Mouse (Mus musculus) heart, embryonic 14.5 days (tissue): ENCODE data around the gene Med16. TPM values are rescaled to one million over a fixed set of nuclear protein-coding genes. Genes with fewer than 3 reads are reported as not detected.

ENCODE experiments used
- ATAC-seq: fragments of 200-750 bp; cut with Nextera tagmentation; 2 replicates; pipeline ENCODE4 v1.8.0; 2017; ENCODE audit warnings: low read depth, moderate TSS enrichment; ENCODE audit not compliant: insufficient number of reproducible peaks, insufficient read depth, low FRiP score
- H3K27ac ChIP-seq, 2 experiments: fragments of 200-500 bp in 1 of 2; fragments of 300-500 bp in 1 of 2; sonication (generic) in 1 of 2; replicated peaks in 1 of 2; 2 replicates each; pipeline ENCODE4 v1.5.1; 2012 to 2014; ENCODE audit warnings: low read depth in 2 of 2, low read length in 2 of 2, control low read depth in 1 of 2, mild to moderate bottlenecking in 1 of 2, mixed read lengths in 1 of 2; ENCODE audit not compliant: control insufficient read depth in 1 of 2, insufficient read depth in 1 of 2
- H3K27me3 ChIP-seq: fragments of 300-500 bp; sonication (generic); 2 replicates; pipeline ENCODE4 v1.6.1; 2014; ENCODE audit warnings: mild to moderate bottlenecking, low read length, control low read depth; ENCODE audit not compliant: control insufficient read depth, insufficient read depth
- H3K36me3 ChIP-seq: fragments of 300-500 bp; sonication (generic); 2 replicates; pipeline ENCODE4 v1.6.1; 2014; ENCODE audit warnings: mild to moderate bottlenecking, control low read depth, low read length, mixed read lengths; ENCODE audit not compliant: control insufficient read depth, insufficient read depth
- H3K4me1 ChIP-seq, 2 experiments: fragments of 200-500 bp in 1 of 2; fragments of 300-500 bp in 1 of 2; sonication (generic) in 1 of 2; 2 replicates each; pipeline ENCODE4 v1.6.1; 2012 to 2014; ENCODE audit warnings: low read length in 2 of 2, control low read depth in 1 of 2, mixed read lengths in 1 of 2; ENCODE audit not compliant: control insufficient read depth in 2 of 2, insufficient read depth in 2 of 2
- H3K4me2 ChIP-seq: fragments of 300-500 bp; sonication (generic); 2 replicates; pipeline ENCODE4 v1.6.1; 2014; ENCODE audit warnings: mild to moderate bottlenecking, low read length
- H3K4me3 ChIP-seq, 2 experiments: fragments of 200-500 bp in 1 of 2; fragments of 300-500 bp in 1 of 2; sonication (generic) in 1 of 2; 2 replicates each; pipeline ENCODE4 v1.5.1; 2012 to 2014; ENCODE audit warnings: low read length in 2 of 2, mild to moderate bottlenecking in 2 of 2, control low read depth in 1 of 2, low read depth in 1 of 2, moderate library complexity in 1 of 2; ENCODE audit not compliant: control insufficient read depth in 1 of 2, insufficient read depth in 1 of 2
- H3K9ac ChIP-seq: fragments of 300-500 bp; sonication (generic); 2 replicates; pipeline ENCODE4 v1.6.1; 2014; ENCODE audit warnings: mild to moderate bottlenecking, low read length
- H3K9me3 ChIP-seq: fragments of 300-500 bp; sonication (generic); 2 replicates; pipeline ENCODE4 v1.6.1; 2016; ENCODE audit warnings: low read length, control low read depth; ENCODE audit not compliant: control insufficient read depth
- WGBS: fragments of 180-500 bp; shearing (Covaris S2); extraction: QIAGEN DNeasy Blood & Tissue Kit; methylation state at CpG from one replicate; pipeline ENCODE4 v1.1.7; 2014; 5-methylcytosine and 5-hydroxymethylcytosine counted together
- polyA plus RNA-seq: library from polyadenylated mRNA; unstranded; fragments of >200 nt; fragmentation: Nextera tagmentation; extraction: Ambion mirVana; gene quantifications from 2 replicates; pipeline ENCODE4 v1.2.1, GENCODE M21; 2014

Gene Med16
- polyA plus RNA-seq, 1 experiment from 2014 or later, result 34.7 TPM

DNA sequence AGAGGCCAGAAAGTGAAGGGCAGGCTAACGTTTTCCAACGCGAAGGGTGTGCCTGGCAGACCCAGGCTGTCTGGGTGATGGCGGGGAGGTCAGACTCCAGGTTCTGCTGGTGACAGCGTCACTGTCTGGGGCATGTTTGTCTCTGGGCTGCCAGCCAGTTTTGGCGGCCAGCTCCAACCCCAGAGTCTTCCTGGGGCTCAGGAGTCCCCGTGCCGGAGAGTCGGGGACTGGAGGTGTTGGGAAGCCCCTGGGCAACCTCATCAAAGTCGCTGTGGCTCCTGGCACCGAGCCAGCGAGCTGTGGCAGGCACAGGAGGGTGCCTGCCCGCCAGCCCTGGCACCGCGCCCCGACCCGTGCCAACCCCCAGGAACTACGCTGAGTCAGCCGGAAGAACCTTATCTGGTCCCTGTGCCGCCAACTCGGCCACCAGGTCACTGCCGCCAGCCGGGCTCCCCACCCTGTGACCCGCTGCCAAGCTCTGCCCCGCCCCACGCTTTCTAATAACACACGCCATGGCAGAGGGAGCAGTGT lies 28.3 kb upstream of the Med16 start:
- ATAC-seq, result peak; percentile 46
- H3K4me3 ChIP-seq, result peak overlapping the region; percentile 10 to 21; a peak in 2 of 4 replicates
- WGBS, result 22% methylated on average over 27 of the region's 27 CpGs
- H3K9ac ChIP-seq, result peak overlapping the region; percentile 55
- peaks cover 27% of the 10 kb centered on the region; the same call in 1 of the 2 replicates for H3K36me3 ChIP-seq
- H3K9me3 ChIP-seq, result no peaks in the 10 kb centered on the region
- peaks cover 54 to 73% of the 10 kb centered on the region in 2 experiments for H3K4me1 ChIP-seq
- H3K4me2 ChIP-seq, result peak overlapping the region; percentile 60
- H3K27me3 ChIP-seq, result no peaks in the 10 kb centered on the region
- peak overlapping the region; percentile 78 to 80 for H3K27ac ChIP-seq

DNA sequence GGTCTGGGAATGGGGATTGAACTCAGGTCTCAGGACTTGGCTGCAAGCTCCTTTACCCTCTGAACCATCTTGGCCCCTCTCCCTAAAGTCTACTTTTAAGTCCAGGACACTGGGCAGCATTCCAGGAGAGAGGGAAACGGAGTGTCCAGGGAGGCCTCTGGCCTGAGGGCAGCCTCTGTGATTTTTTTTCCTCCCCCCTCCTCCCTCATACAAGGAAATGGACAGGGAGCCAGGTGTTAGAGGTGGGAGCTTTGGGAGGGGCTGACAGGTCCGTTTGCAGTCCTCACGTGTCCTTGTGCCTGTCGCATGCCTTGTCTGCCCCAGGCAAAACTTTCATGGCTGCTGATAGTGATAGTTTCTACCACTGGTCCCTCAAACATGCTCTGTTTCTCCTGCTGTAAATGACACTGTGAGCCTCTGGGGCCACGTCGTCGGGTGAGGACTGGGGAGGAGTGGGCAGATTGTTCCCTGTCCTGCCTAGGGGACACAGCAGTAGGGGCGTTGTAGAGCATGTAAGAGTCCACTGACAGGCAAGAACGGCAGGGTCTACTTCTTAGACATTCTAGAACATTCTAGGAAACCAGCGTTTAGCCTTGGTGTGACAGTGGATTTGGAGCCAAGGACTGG lies 27.7 kb upstream of the Med16 start:
- Histone ChIP-seq H3K4me3 (peak overlapping the region in 1 of 2 experiments; percentile 21; a peak in 1 of 4 replicates), H3K9ac (peak overlapping the region; percentile 55), H3K36me3 (peaks cover 32% of the 10 kb centered on the region)

DNA sequence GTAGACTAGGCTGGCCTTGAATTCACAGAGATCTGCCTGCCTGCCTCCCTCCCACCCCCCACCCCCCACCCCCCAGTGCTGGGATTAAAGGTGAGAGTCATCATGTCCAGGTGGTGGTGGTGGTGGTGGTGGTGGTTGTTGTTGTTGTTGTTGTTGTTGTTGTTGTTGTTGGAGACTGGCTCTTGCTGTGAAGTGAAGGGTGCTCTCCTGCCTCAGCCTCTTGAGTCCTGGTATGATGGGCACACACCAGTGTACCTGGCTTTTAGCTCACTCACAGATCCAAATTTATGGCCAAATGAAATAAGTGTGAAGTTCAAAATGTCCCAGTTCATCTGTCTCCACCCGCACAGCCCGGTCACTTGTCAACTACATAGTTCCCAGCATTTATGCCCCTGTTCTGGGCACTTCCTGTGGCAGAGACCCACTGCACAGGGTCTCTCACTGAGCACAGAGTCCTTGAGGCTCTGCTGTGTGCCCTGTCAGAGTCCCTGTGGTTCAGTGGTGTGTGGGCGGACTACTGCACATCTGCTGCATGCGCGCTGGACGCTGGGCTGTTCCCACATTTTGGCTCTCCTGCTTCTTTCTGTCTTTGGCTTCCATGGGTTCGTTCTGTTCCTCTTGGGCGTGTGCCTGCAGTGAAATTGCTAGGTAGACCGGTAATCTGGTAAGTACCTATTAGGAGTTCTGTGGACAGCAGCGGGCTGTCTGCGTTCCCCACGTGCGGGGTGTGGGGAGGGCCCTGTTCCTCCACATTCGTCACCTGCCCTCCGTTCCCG lies 26.3 kb upstream of the Med16 start:
- Histone ChIP-seq H3K9ac (no peak overlapping the region), H3K4me3 (no peak overlapping the region), H3K4me1 (peaks cover 46 to 64% of the 10 kb centered on the region in 2 experiments), H3K4me2 (no peak overlapping the region), H3K36me3 (peaks cover 41% of the 10 kb centered on the region), H3K27me3 (no peaks in the 10 kb centered on the region), H3K27ac (0 out of 4 replicates have a peak overlapping the region, but pooled peaks of 1 of the 2 experiments have one; percentile 3), H3K9me3 (no peaks in the 10 kb centered on the region)
- ATAC-seq, result no peak
- 91% methylated on average over 16 of the region's 16 CpGs for WGBS

More for the DNA sequence above, 27.7 kb upstream of the Med16 start:
- peaks cover 54 to 76% of the 10 kb centered on the region in 2 experiments for H3K4me1 ChIP-seq
- H3K27ac ChIP-seq, result peak overlapping the region; percentile 78 to 80
- no peak for ATAC-seq
- H3K9me3 ChIP-seq, result no peaks in the 10 kb centered on the region
- peak overlapping the region; percentile 60 for H3K4me2 ChIP-seq
- H3K27me3 ChIP-seq, result no peaks in the 10 kb centered on the region
- 31% methylated on average over 10 of the region's 10 CpGs for WGBS

DNA sequence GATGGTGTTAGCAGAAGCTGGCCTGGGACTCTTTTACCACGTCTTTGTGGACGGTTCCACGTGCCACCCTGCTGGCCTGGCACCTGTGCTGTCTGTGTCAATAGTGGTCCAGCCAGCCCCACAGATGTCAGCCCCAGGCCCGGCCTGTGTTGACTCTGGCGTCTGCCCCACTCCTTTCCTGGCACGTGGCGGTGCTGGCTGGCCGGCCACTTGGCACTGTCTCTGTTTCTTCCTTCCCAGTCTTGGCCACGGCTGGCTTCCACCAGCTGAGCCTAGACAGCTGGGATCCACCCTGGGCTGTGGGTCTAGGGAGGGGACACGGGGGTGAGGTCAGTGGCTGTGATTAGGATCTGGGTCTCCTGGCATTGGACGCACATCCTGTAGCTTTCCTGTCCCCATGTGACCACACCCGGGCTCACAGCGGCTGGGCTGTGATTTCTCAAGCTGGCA lies 25.6 kb upstream of the Med16 start:
- H3K27ac ChIP-seq, result 0 out of 4 replicates have a peak overlapping the region, but pooled peaks of 1 of the 2 experiments have one; percentile 1
- peaks cover 41% of the 10 kb centered on the region for H3K36me3 ChIP-seq
- peak; percentile 56 for ATAC-seq
- WGBS, result 51% methylated on average over 13 of the region's 13 CpGs
- H3K27me3 ChIP-seq, result no peaks in the 10 kb centered on the region
- no peak overlapping the region for H3K9ac ChIP-seq
- no peak overlapping the region for H3K4me3 ChIP-seq
- no peaks in the 10 kb centered on the region for H3K9me3 ChIP-seq
- H3K4me1 ChIP-seq, result peaks cover 41 to 65% of the 10 kb centered on the region in 2 experiments
- peak overlapping the region; percentile 18; the same call in 1 of the 2 replicates for H3K4me2 ChIP-seq

DNA sequence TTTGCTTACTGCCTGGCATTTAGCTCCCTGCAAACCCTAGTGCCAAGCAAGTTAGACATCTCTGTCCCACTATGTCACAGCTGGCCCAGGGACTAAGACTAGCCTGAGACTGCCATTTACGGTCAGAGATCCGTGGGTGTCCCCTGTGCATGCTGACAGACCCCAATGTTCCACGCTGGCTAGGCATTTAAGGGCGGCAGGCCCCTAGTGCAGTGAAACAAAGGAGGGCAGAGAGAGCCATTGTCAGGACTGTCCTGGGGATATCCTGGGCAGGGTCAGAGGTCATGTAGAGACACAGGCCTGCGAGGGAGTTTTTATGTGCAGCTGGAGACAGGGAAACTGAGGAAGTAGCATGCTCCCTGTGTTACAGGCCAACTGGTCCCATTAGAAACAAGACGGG lies 25.1 kb upstream of the Med16 start:
- Histone ChIP-seq H3K4me2 (0 out of 2 replicates have a peak overlapping the region, but pooled peaks have one; percentile 18), H3K4me1 (peaks cover 41 to 69% of the 10 kb centered on the region in 2 experiments), H3K27ac (0 out of 4 replicates have a peak overlapping the region, but pooled peaks of 1 of the 2 experiments have one; percentile 1), H3K36me3 (peaks cover 41% of the 10 kb centered on the region), H3K9ac (no peak overlapping the region), H3K9me3 (no peaks in the 10 kb centered on the region), H3K4me3 (no peak overlapping the region), H3K27me3 (no peaks in the 10 kb centered on the region)
- 77% methylated on average over 6 of the region's 6 CpGs for WGBS
- no peak for ATAC-seq

DNA sequence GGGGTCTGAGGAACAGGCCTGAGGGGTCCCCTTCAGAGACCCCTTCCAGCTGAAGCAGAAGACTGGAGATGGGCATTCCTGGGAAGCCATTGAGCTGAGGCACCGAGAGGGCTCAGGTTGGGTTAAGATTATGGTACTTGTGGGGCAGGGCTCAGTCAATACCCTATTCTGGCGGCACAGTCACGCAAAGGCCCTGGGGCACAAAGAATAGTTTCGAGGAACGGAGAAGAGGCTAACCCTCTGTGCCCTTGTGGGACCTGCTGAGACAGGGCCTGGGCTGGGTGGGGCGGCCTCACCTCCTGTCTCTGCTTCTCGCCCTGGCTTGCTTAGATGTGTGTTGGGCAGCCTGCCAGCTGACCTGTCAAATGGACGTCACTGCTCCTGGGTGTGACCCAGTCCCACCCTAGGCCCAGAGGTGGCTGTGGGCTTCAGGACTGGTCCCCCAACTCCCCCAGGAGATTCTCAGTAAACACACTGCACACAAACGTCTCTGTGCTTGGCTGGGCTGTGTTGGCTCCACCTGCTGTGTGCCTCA lies 24.5 kb upstream of the Med16 start:
- H3K4me3 ChIP-seq, result no peak overlapping the region
- H3K4me1 ChIP-seq, result peaks cover 44 to 74% of the 10 kb centered on the region in 2 experiments
- 50% methylated on average over 9 of the region's 9 CpGs for WGBS
- peak overlapping the region; percentile 13; the same call in 1 of the 2 replicates for H3K9ac ChIP-seq
- no peak overlapping the region for H3K4me2 ChIP-seq
- H3K27me3 ChIP-seq, result no peaks in the 10 kb centered on the region
- H3K9me3 ChIP-seq, result no peaks in the 10 kb centered on the region
- H3K36me3 ChIP-seq, result peaks cover 41% of the 10 kb centered on the region
- ATAC-seq, result no peak
- peak overlapping the region; percentile 6 to 31; a peak in 2 of 4 replicates for H3K27ac ChIP-seq

DNA sequence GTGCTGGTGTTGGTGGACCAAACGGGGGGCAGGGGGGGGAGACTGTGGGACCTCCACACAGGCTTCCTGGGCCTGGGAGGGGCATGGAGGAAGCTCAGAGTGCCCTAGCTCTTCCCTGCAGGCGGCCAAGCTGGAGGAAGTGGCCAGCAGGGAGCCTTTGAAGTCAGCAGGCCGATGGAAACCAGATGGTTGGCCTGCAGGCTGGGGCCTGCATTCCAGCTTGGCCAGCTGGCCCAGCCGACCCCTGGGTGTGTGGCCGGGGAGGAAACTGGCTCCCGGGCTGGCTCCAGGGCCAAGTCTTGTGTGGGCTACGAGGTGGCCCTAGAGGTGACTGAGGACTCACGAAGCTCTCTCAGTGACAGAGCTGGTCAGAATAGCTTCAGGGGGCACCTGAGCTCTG lies 24.0 kb upstream of the Med16 start:
- H3K9me3 ChIP-seq, result no peaks in the 10 kb centered on the region
- H3K9ac ChIP-seq, result peak overlapping the region; percentile 13; the same call in 1 of the 2 replicates
- ATAC-seq, result no peak
- peaks cover 44 to 70% of the 10 kb centered on the region in 2 experiments for H3K4me1 ChIP-seq
- H3K4me3 ChIP-seq, result no peak overlapping the region
- no peak overlapping the region for H3K4me2 ChIP-seq
- no peaks in the 10 kb centered on the region for H3K27me3 ChIP-seq
- peak overlapping the region; percentile 6 to 31; a peak in 2 of 4 replicates for H3K27ac ChIP-seq
- H3K36me3 ChIP-seq, result peaks cover 37% of the 10 kb centered on the region
- 10% methylated on average over 8 of the region's 8 CpGs for WGBS
